Mouse (Mus musculus): ENCODE measurements around the gene Dmap1. TPM values are rescaled to one million over a fixed set of nuclear protein-coding genes. Genes with fewer than 3 reads are reported as not detected.
A peak's percentile ranks its signal among the peaks of the same experiment; 100 is the strongest.

Gene Dmap1
- polyA plus RNA-seq, 1 experiment from 2014 or later, result 67.3 TPM

DNA sequence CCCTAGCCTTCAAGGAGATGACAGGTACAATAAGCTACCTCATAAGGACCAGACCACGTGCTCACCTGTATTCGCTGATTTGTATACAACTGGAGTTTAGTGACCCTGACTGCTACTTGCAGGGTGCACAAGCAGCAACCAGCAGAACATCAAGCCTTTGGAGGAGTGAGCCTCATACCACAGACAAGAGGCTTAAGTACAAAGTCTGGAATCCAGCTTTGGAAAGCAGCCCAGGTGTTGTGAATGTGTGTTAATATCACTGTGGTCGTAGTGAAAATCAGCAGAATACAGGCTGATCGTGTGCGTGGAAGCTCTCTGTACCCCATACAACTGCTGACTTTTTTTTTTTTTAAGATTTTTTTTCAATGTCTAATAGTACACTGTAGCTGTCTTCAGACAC, 22.1 kb downstream of the Dmap1 start:
- Histone ChIP-seq H3K4me2 (replicated peaks; ENCODE audit: low read depth, low read length) (no peak overlapping the region), H3K4me1 (ENCODE audit: control insufficient read depth, insufficient read depth, low read length) (peaks cover 23% of the 10 kb centered on the region), H3K36me3 (ENCODE audit: control insufficient read depth, insufficient read depth, low read length) (peaks cover 14% of the 10 kb centered on the region), H3K9ac (ENCODE audit: low read depth, low read length) (no peak overlapping the region), H3K27me3 (ENCODE audit: control insufficient read depth, insufficient read depth, low read length) (no peaks in the 10 kb centered on the region), H3K4me3 (ENCODE audit: low read length) (no peak overlapping the region), H3K9me3 (ENCODE audit: control insufficient read depth, low read length) (no peaks in the 10 kb centered on the region), H3K27ac (ENCODE audit: low read depth, low read length) (no peak overlapping the region)
- no peak for ATAC-seq (ENCODE audit: low FRiP score, low TSS enrichment)
- 92% methylated on average over 5 of the region's 5 CpGs for WGBS

DNA sequence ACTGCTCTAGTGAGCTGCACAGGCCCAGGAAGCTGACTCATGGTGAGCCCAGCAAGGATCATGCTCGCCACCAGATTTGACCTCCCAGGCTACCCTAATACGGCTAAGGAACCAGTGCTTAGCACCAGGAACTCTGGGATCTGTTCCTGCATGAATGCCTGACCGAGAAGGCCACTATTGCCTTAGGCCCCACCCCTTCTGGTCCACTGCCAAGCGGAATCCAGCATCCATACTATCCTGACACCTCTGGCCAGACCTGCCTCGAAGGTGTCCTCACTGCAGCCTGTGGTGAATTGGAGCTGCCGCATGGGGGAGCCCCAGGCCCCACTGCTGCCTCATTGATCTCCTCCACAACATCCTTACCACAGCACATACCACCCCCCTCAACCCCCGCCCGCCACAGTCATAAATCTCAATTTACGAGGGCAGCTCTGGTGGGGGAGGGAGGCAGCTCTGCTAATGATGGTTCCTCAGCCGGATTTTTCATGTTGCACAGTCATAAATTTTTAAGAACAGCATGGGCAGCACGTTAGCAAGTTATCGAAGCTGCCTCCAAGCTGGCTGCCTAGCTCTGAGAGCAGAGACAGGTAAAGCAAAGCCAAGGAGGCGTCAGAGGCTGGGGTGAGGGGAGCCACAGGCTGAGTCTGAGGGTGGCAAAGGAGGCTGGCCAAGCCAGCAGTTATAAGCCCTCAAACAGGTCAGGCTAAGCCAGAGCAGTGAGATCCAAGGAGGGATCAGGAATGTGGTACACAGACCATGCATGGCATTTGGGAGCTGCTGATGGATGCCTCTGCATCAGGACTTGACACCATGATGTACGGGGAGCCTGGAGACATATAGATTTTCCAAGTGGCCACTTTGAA, 23.3 kb downstream of the Dmap1 start:
- no peak overlapping the region for H3K27ac ChIP-seq (ENCODE audit: low read depth, low read length)
- H3K9ac ChIP-seq (ENCODE audit: low read depth, low read length), result no peak overlapping the region
- no peaks in the 10 kb centered on the region for H3K27me3 ChIP-seq (ENCODE audit: control insufficient read depth, insufficient read depth, low read length)
- H3K9me3 ChIP-seq (ENCODE audit: control insufficient read depth, low read length), result no peaks in the 10 kb centered on the region
- H3K4me1 ChIP-seq (ENCODE audit: control insufficient read depth, insufficient read depth, low read length), result peaks cover 29% of the 10 kb centered on the region
- H3K4me3 ChIP-seq (ENCODE audit: low read length), result no peak overlapping the region
- 11% methylated on average over 14 of the region's 14 CpGs for WGBS
- peaks cover 14% of the 10 kb centered on the region for H3K36me3 ChIP-seq (ENCODE audit: control insufficient read depth, insufficient read depth, low read length)
- no peak overlapping the region for H3K4me2 ChIP-seq (replicated peaks; ENCODE audit: low read depth, low read length)
- ATAC-seq (ENCODE audit: low FRiP score, low TSS enrichment), result peak; percentile 82

DNA sequence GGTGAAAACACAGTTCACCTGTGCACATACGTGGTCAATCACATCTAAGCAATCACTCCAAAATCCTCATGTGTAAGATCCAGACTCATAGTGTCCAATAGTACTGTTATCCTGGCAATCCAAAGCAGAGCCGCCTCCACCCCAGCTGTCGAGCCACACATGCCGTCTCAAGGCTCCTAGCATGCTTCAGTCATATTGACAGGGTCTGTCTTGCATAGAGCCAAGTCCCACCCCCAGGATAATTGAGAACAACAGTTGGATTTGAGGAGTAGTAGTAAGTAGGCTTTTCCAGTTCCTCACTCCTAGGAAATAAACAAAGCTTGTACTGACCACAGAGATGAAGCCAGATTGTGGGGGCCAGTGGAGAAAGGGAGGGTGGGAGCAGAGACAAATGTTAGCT, 24.4 kb downstream of the Dmap1 start:
- ATAC-seq (ENCODE audit: low FRiP score, low TSS enrichment), result no peak
- no peak overlapping the region for H3K4me3 ChIP-seq (ENCODE audit: low read length)
- peaks cover 14% of the 10 kb centered on the region for H3K36me3 ChIP-seq (ENCODE audit: control insufficient read depth, insufficient read depth, low read length)
- 75% methylated on average over 4 of the region's 4 CpGs for WGBS
- no peak overlapping the region for H3K9ac ChIP-seq (ENCODE audit: low read depth, low read length)
- H3K4me2 ChIP-seq (replicated peaks; ENCODE audit: low read depth, low read length), result no peak overlapping the region
- H3K4me1 ChIP-seq (ENCODE audit: control insufficient read depth, insufficient read depth, low read length), result peaks cover 29% of the 10 kb centered on the region
- no peaks in the 10 kb centered on the region for H3K27me3 ChIP-seq (ENCODE audit: control insufficient read depth, insufficient read depth, low read length)
- H3K9me3 ChIP-seq (ENCODE audit: control insufficient read depth, low read length), result no peaks in the 10 kb centered on the region
- no peak overlapping the region for H3K27ac ChIP-seq (ENCODE audit: low read depth, low read length)

DNA sequence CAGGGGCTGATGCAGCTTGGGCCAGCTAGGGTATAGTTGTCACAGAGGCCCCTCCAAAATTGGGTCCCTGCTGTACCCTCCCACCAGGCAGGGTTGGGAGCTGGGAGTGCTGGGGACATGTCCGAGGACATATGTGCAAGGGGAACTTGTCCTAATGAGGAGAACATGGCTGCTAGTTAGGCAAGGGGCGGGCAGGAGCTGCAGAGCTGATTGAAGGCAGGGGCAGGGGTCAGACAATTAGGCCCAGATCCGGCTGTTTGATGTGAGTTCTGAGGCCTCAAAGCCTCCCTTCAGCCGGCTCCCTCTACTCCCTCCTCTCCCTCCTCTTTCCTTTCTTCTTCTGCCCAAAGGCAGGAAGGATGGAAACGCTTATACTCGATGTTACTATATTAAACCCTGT, 25.1 kb downstream of the Dmap1 start:
- no peak overlapping the region for H3K4me2 ChIP-seq (replicated peaks; ENCODE audit: low read depth, low read length)
- H3K4me1 ChIP-seq (ENCODE audit: control insufficient read depth, insufficient read depth, low read length), result peaks cover 36% of the 10 kb centered on the region
- 34% methylated on average over 6 of the region's 6 CpGs for WGBS
- no peaks in the 10 kb centered on the region for H3K27me3 ChIP-seq (ENCODE audit: control insufficient read depth, insufficient read depth, low read length)
- H3K36me3 ChIP-seq (ENCODE audit: control insufficient read depth, insufficient read depth, low read length), result peaks cover 14% of the 10 kb centered on the region
- H3K9ac ChIP-seq (ENCODE audit: low read depth, low read length), result no peak overlapping the region
- H3K4me3 ChIP-seq (ENCODE audit: low read length), result no peak overlapping the region
- no peaks in the 10 kb centered on the region for H3K9me3 ChIP-seq (ENCODE audit: control insufficient read depth, low read length)
- no peak for ATAC-seq (ENCODE audit: low FRiP score, low TSS enrichment)
- H3K27ac ChIP-seq (ENCODE audit: low read depth, low read length), result no peak overlapping the region

DNA sequence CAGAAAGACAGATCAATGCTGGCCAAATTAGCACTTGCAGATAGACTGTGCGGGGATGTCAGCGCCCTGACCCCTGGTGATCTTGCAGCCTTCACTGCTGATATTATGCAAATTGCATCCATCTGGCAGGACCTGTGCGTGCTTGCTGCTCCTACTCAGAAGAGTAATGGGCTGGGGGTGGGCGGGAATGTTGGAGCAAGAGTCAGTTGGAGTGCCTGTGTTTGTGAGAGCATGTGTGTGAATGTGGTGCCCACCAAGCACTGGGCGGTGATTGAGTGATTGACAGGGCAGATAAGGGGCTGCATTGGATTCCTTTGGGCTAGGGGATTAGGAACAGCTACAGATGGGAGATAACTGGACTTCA, 26.6 kb downstream of the Dmap1 start:
- peaks cover 36% of the 10 kb centered on the region for H3K4me1 ChIP-seq (ENCODE audit: control insufficient read depth, insufficient read depth, low read length)
- H3K9ac ChIP-seq (ENCODE audit: low read depth, low read length), result no peak overlapping the region
- H3K9me3 ChIP-seq (ENCODE audit: control insufficient read depth, low read length), result no peaks in the 10 kb centered on the region
- no peak for ATAC-seq (ENCODE audit: low FRiP score, low TSS enrichment)
- H3K27me3 ChIP-seq (ENCODE audit: control insufficient read depth, insufficient read depth, low read length), result no peaks in the 10 kb centered on the region
- H3K4me2 ChIP-seq (replicated peaks; ENCODE audit: low read depth, low read length), result no peak overlapping the region
- no peak overlapping the region for H3K27ac ChIP-seq (ENCODE audit: low read depth, low read length)
- H3K4me3 ChIP-seq (ENCODE audit: low read length), result no peak overlapping the region
- H3K36me3 ChIP-seq (ENCODE audit: control insufficient read depth, insufficient read depth, low read length), result peaks cover 5% of the 10 kb centered on the region
- WGBS, result 72% methylated on average over 5 of the region's 5 CpGs

DNA sequence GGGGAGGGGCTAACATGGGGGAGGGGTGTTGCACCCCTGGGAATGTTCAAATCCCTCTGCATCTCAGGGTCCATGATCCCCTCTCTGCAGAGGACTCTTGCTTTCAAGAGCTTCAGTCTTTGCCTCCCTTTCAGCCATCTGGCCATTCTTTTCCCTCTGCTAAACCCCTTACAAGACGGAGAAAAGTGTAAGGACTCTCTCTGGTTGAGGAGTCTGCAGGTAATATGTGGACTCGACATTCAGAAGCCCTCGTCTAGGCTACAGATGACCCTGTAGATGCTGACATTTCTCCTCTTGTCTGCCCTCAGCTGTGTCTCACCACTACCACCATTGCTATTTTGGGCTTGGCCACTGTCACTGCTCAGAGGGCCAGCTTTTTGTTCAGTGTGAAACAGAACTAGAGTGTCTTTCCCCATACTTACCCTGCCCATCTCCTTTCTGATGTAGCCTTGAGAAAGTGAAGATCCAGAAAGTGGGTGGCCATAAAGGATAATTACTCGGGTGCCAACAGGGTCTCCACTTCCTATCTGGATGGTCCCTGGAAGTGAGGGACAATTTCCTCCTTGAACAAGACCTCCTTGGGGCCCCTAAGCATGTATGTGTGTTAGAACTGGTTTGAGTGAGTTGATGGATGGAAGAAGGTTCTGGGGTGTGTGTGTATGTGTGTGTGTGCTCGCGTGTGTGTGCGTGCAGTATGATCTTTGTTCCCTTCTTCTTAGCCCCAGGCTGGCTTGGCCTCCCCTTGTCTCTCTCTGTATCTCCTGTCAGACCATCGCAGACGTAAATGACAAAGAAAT, 27.2 kb downstream of the Dmap1 start:
- H3K27me3 ChIP-seq (ENCODE audit: control insufficient read depth, insufficient read depth, low read length), result no peaks in the 10 kb centered on the region
- H3K4me1 ChIP-seq (ENCODE audit: control insufficient read depth, insufficient read depth, low read length), result peaks cover 36% of the 10 kb centered on the region
- H3K4me2 ChIP-seq (replicated peaks; ENCODE audit: low read depth, low read length), result no peak overlapping the region
- H3K4me3 ChIP-seq (ENCODE audit: low read length), result no peak overlapping the region
- no peak overlapping the region for H3K9ac ChIP-seq (ENCODE audit: low read depth, low read length)
- no peak overlapping the region for H3K27ac ChIP-seq (ENCODE audit: low read depth, low read length)
- WGBS, result 65% methylated on average over 9 of the region's 9 CpGs
- no peak for ATAC-seq (ENCODE audit: low FRiP score, low TSS enrichment)
- H3K9me3 ChIP-seq (ENCODE audit: control insufficient read depth, low read length), result no peaks in the 10 kb centered on the region
- H3K36me3 ChIP-seq (ENCODE audit: control insufficient read depth, insufficient read depth, low read length), result peaks cover 2% of the 10 kb centered on the region; the same call in 1 of the 2 replicates

DNA sequence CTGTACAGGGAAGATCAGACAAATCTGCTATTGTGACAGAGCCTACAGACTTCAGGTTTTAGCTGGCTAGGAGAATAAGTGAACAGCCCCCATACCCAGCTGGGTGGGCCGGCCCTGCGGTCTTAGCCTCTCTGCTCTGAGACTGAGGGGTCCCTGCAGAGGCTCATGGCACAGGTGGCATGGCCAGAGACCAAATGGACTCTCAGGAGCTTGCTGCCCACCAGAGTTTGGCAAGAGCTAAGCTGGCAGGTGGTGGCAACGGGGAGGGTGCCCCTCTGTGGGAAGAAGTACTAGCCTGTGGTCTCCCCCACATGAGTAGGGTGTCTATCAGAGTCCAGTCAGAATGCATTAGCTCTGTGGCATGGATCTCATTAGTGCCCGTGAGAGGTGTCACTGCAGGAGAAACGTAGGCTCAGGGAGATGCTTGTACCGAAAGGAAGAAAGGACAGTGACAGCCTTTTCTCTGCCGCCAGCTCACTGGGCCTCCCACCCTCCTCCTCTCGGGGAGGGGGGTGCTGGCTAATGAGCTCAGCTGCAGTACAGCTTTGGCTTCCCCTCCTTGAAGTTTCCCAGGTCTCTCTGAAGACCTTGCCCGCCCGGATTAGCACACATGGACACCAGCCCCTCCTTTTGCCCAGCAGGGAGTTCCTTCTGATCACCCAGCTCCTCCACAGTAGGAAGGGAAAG, 27.9 kb downstream of the Dmap1 start:
- WGBS, result 30% methylated on average over 10 of the region's 10 CpGs
- Histone ChIP-seq H3K27me3 (ENCODE audit: control insufficient read depth, insufficient read depth, low read length) (no peaks in the 10 kb centered on the region), H3K4me3 (ENCODE audit: low read length) (no peak overlapping the region), H3K27ac (ENCODE audit: low read depth, low read length) (no peak overlapping the region), H3K4me2 (replicated peaks; ENCODE audit: low read depth, low read length) (no peak overlapping the region), H3K36me3 (ENCODE audit: control insufficient read depth, insufficient read depth, low read length) (no peaks in the 10 kb centered on the region), H3K4me1 (ENCODE audit: control insufficient read depth, insufficient read depth, low read length) (peaks cover 32% of the 10 kb centered on the region), H3K9me3 (ENCODE audit: control insufficient read depth, low read length) (no peaks in the 10 kb centered on the region), H3K9ac (ENCODE audit: low read depth, low read length) (no peak overlapping the region)
- no peak for ATAC-seq (ENCODE audit: low FRiP score, low TSS enrichment)

DNA sequence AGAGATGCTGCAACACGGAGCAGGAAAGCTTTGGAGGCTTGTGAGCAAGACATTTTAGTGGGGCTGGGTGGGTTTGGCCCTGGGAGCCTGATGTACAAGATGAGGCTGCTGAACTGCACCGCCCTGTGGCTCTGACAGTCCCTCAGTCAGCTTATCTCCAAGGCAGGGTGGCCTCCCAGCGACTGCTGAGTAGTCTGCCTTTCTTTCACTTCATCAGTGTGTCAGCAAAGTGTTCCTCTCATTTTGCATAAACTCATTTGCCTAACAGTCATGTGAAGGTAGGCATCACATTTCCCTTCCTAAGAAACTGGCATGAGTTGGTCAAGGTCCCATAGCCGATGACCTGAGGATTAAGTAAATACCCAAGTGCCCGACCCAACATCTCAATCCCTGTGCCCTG, 29.3 kb downstream of the Dmap1 start:
- Histone ChIP-seq H3K9ac (ENCODE audit: low read depth, low read length) (no peak overlapping the region), H3K4me2 (replicated peaks; ENCODE audit: low read depth, low read length) (no peak overlapping the region), H3K9me3 (ENCODE audit: control insufficient read depth, low read length) (no peaks in the 10 kb centered on the region), H3K4me1 (ENCODE audit: control insufficient read depth, insufficient read depth, low read length) (peaks cover 17% of the 10 kb centered on the region), H3K27me3 (ENCODE audit: control insufficient read depth, insufficient read depth, low read length) (no peaks in the 10 kb centered on the region), H3K36me3 (ENCODE audit: control insufficient read depth, insufficient read depth, low read length) (no peaks in the 10 kb centered on the region; the same call in 1 of the 2 replicates), H3K4me3 (ENCODE audit: low read length) (no peak overlapping the region), H3K27ac (ENCODE audit: low read depth, low read length) (no peak overlapping the region)
- 62% methylated on average over 5 of the region's 5 CpGs for WGBS
- ATAC-seq (ENCODE audit: low FRiP score, low TSS enrichment), result no peak
